Mouse (Mus musculus): ENCODE data around the gene Prickle1.
A peak's percentile ranks its signal among the peaks of the same experiment; 100 is the strongest.

Prickle1 gene

DNA sequence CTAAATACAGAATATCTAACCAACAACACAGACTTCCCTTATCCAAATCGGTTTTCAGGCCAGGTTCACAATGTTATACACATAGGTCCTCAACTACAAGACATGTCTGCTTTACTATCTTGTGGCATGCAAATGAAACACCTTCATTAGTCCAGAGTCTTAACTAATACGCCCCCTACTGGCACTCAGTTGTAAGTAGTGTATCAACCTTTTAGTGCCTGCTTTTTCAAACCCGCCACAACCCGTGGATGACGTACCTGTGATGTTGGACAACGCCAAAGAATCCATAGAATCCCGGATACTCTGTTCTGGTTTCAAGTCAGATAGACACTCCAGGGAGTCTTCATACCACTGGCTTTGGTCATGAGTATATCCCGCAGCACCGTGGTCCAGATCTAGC is 93.0 kb downstream of the Prickle1 start:
- peak; percentile 56 for DNase-seq

DNA sequence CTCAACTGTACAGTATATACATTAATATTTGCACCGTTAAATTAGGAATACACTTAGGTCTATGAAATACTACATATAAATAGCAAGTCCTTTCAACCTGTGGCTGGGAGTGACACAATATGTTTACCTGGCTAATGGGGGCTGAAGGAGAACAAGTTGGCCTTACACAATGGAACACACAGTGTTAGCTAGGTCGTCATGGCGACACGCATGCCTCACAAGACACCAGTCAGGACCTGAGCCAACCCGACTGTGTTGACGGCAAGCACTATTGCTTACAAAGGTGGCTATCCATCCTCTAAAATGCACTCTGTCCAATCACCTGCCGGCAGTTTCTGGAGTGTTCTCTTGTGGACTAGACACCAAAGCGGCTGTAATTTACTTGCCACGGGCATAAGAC is 95.8 kb downstream of the Prickle1 start:
- no peak for DNase-seq

DNA sequence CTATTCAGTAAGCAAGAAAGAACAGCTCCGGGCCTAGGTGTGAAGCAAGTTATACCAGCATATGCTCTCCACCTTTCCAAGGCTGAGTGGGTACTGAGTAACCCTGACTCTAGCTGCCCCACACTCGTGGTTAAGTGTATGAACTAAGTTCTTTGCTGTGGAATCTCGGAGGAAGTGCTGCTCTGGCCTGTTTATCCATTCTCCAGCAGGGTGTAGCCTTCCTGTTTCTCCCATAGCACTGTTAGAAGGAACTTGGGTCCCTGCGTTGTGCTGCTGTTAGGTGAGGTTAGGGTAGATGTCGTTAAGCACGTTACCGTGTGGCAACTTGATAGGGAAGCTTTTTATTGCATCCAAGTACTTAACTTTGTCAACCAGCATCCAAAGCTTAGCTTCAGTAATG is 101.0 kb downstream of the Prickle1 start:
- DNase-seq = peak; percentile 93

DNA sequence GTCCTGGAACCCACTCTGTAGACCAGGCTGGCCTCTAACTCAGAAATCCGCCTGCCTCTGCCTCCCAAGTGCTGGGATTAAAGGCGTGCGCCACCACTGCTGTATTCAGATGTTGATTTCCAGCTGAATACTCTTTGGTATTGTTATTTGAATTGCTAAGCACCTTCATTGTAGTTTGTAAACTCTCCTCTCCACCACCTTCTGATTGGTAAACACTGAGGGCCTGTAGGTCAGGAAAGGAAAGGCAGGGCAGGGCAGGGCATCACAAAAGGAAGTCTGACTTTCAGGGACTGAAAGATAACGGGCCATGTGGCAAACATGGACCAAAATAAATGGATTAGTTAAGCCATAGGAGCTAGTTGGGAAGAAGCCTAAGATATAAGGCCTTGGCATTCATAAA is 106.1 kb downstream of the Prickle1 start:
- no peak for DNase-seq

DNA sequence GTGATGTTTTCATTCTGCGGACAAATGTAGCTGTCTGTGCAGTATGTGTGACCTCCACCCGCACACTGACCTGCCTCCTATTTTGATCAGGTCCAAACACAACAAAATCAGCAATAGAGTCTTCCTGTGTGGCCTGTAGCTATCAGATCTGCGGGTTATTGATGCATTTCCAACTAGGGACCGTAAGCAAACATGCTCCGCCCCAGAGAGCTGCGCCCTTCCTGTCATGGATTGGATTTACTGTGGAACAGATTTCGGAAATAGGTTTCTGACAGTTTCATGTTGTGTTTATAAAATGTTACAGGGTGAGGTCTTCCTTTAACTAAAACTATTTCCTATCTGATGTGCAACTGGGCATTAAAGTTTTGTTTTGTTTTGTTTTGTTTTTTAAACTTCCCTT is 109.6 kb downstream of the Prickle1 start:
- peak; percentile 95 for DNase-seq

DNA sequence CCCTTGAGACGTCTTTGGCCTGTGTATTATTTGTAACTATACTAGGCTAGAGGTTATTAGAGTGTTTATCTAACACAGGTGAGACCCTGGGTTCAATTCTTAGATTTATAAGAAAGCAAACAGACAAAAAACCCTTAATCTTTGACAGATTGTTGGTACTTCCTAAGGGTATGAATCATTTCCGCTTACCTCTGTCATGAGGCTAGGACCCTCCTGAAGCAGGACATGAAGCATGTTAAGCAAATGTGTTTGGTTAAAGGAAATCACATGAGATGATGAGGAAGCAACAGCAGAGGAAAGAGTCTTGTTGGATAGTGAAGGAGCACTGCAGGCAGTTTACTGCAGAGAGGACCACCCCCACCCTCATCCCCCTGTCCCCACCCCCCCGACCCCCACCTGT is 110.4 kb downstream of the Prickle1 start:
- no peak for DNase-seq

DNA sequence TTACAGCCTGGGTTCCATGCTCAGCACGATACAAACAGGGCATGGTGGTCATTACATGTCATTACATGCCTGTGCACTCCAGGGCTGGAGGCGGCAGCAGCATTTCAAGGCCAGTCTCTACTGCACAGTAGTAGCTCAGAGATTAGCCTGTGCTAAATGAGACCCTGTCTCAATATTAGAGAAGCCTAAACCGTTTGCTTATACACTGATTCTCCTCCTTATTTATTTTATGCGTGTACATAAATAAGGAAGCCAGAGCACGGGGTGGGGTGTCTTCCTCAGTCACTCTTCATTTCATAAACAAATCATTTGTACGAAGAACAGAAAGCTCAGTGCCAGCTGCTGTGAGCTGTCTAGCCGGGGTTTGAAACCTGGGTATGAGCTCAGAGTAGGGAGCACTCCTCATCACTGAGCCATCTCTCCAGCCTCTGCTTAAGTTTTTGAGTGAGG is 111.4 kb downstream of the Prickle1 start:
- no peak for DNase-seq

DNA sequence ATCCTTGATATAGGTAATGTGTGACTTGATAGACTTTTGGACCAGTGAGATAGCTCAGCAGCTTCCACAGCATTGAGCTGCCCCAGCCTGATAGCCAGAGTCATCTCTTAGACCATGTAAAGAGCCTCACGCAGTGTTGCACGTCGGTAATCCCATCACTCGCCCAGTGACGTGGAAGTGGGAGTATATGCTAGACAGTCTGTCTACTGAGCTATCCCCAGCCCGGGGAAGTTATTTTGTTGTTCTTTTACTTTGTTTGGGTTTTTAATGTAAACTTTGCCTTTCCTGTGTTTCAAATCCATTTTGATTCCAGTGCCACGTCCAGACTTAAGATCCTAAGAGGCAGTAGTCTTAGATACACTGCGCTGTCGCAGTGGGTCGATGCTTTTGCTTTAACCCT is 114.6 kb downstream of the Prickle1 start:
- no peak for DNase-seq

DNA sequence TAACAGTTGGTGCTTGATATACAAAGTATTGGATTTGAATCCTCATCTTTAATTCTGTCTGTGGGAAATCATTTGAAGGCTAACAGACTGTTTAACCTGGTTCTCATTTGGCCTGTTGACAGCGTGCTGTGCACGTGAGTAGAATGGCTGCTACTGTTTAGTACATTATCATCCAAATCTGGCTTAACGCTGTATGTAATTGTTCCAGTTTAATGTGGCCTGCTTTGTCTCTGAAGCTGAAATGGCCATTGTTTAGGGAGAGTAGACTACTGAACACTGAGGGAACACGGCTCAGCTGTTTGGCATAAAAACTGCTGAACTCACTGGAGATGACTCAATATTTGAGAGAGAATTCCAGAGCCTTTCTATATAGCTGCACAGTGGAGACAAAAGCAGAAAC is 116.2 kb downstream of the Prickle1 start:
- DNase-seq = no peak

DNA sequence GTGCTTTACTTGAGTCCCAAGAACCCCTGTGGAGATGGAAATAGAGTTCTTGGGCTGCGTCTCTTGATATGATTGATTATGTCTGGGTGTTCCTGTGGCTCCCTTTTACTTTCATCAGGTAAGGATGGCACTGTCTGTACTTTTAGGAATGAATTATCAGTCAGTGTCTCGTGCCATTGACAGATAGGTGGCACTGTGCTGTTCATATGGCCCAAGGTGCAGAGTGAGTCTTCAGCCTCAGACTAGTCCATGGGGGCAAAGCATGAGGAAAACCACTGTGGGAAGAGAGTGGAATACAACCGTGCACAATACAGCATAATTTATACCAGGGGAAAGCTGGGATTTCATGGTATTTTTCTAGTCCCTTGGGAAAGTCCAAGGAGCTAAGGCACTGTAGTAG is 117.0 kb downstream of the Prickle1 start:
- DNase-seq = no peak

DNA sequence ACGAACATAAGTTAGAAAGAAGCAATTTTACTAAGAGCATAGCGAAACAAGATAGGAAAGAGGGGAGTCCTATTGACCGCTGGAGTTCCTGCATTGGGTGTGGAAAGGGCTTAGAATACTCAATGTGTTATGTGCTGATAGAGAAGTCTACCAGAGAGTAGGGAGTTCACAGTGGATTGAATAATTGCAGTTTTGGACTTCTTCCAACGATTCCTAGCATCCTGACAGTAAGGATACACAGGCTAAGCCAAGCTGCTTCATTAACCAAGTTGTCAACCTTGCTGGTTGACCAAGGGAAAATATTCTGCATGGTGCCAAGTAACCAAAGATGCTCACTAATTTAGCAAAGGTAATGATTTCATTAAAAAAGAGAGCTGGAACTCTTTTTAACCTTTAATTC is 118.0 kb downstream of the Prickle1 start:
- DNase-seq = no peak

DNA sequence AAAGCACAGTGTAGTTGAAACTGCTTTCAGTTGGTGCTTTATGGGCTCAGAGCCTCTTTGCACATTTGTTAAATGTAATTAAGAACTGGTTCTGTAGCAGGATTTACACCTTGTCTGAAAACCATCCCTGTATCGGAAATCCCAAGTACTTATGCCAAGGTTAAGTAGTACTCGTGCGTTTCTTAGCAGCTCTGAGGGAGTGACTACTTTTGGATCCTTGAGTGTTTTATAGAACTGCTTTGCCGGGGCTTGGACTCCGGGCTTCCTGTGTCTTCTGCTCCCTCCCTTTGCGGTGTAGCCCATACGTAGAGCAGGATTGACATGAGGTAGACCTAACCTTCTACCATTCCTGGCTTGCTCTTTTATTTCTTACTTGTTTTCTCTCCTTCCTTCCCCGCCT is 120.0 kb downstream of the Prickle1 start:
- DNase-seq = no peak

DNA sequence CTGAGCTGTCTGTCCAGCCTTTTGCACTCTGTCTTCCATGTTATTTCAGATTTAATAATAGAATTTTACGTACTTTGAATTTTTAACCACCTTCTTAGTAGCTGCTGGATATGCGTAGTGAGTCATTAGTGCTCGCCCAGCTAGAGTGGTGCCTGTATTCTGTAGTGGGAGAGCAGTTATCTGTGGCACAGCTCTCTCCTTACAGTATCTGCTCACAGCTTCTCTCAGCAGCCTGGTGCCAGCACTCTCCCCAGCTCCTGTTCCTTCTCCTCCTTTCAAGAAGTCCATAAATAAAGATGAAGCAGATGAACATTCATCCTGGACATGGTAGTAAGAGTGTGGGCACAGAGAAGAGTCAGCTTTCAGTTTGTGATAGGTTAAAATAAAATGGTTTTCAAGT is 121.4 kb downstream of the Prickle1 start:
- DNase-seq = no peak

DNA sequence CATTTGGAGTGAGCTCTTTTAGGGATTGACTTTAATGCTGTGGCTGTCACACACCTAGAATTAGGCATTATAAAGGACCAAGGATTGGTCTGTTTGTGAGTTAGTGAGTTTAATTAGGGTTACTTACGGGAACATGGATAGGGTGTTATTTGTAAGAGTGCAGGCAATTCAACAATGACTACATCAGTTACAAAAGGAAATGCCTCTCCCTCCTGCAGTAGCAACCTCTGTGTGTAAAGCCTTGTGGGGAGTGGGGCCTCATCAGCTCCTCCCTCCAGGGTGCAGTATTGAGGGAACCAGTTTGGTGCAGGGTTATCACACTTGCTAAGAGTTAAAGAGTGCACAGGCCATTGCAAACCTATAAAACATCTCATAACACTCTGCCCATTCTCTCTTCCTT is 123.6 kb downstream of the Prickle1 start:
- DNase-seq = no peak

DNA sequence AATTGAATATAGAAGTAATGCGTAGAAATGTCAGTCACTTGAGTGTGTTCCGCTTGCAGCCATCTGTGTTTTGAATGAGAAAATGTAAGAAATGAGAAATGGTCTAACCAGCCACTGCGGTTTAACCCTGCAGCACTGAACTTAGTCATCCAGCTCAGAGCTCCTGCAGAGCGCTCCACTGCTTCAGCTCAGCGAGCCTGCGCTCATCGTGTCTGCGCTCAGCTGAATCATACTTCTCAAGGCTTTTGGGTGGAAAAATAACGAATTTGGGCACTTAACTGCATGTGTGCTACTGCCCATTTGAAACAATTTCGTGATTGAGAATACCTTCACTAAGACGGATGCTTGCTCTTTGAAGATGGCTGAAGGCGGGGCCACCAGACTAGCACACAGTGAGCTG is 124.0 kb downstream of the Prickle1 start:
- DNase-seq = no peak

DNA sequence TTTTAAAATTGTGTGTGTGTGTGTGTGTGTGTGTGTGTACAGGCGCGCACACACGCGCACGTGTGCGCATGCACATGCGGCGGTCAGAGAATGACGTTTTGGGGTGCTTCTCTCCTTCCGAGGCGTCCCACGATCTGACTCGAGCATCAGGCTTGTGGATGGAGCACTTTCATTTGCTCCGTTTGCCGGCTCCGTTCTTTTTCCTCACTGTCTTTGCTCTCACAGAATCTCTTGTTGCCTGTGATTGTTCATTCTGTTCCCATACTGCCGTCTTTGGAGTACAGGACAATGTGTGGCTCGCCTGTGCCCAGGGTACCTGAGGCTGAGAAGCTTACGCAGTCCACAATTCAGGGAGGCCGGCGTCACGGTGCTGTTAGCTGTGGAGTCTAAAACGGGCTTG is 134.6 kb downstream of the Prickle1 start:
- peak; percentile 76 for DNase-seq

DNA sequence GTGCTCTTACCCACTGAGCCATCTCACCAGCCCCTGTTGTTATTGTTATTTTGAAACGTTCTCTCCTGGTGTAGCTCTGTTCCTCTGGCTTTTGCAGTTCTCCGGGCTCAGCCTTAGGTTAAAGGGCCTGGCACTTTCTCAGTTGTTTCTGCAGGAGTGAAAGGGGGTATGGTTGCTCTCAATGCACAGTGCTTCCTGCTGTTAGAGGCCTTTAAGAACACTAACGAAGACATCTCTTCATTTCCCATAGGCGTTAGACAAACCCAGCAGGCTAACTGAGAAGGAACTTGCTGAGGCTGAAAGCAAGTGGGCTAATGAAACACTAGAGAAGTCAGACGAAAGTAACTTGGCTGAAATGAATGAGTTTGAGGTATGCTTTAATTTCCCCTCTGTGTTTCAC is 136.3 kb downstream of the Prickle1 start:
- DNase-seq = no peak

DNA sequence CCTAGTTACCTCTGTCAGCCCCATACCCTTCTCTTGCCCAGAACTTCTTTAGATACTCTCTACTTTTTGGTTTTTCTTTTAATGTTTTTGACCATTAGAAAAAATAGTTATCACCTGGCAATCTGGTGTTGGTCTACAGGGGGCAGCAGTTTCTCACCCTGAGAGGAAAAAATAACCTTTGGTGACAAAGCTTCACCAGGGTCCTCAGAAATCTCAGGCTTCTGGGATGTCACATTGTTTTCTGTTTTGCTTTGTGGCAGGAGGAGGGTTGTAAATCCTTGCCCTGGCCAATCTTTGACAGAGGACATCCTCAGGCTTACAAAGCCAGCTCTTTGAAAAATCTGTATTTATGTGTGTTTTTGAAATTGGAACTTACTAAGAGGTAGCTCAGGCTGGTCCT is 139.7 kb downstream of the Prickle1 start:
- DNase-seq = peak; percentile 12

DNA sequence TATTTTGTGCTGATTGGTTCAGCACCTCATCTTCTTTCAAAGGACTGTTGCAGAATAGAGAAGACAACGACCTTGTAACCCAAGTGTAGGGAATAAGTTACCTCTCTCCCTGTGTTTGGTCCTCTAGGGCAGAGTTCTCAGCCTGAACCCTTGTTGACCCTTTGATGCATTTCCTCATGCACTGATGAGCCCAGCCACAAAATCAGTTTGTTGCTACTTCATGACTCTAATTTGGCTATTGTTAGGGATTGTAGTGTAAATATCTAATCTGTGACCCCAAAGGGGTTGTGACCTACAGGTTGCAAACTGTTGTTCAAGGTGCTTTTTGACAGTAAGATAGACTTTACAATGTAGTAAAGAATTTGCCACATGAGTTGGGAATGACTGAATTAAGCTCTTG is 142.4 kb downstream of the Prickle1 start:
- peak; percentile 61 for DNase-seq
